Mouse (Mus musculus) limb, embryonic 13.5 days (tissue): ENCODE measurements around the gene Naip6. TPM values are rescaled to one million over a fixed set of nuclear protein-coding genes. Genes with fewer than 3 reads are reported as not detected.
"Not testable (repeated sequence)": the region's sequence is repeated elsewhere in the genome, so short reads cannot be mapped to it uniquely, and the experiment has no call there.

Experiments
- ATAC-seq: fragments of 200-750 bp; cut with Nextera tagmentation; 2 replicates; pipeline ENCODE4 v1.8.0; 2017; ENCODE audit warnings: low read depth, moderate number of reproducible peaks, moderate TSS enrichment; ENCODE audit not compliant: low FRiP score
- H3K27ac ChIP-seq: fragments of 300-500 bp; sonication (generic); 2 replicates; pipeline ENCODE4 v1.5.1; 2015; ENCODE audit warnings: inconsistent platforms, mild to moderate bottlenecking, moderate library complexity
- H3K27me3 ChIP-seq: fragments of 300-500 bp; sonication (generic); 2 replicates; pipeline ENCODE4 v1.6.1; 2015; ENCODE audit warnings: mild to moderate bottlenecking, inconsistent platforms
- H3K36me3 ChIP-seq: fragments of 300-500 bp; sonication (generic); 2 replicates; pipeline ENCODE4 v1.6.1; 2015; ENCODE audit warnings: inconsistent platforms, mild to moderate bottlenecking, moderate library complexity
- H3K4me1 ChIP-seq: fragments of 300-500 bp; sonication (generic); 2 replicates; pipeline ENCODE4 v1.6.1; 2015; ENCODE audit warnings: inconsistent platforms
- H3K4me2 ChIP-seq: fragments of 300-500 bp; sonication (generic); replicated peaks from 2 replicates; pipeline ENCODE4 v1.6.1; 2015; ENCODE audit warnings: inconsistent platforms, mild to moderate bottlenecking, moderate library complexity
- H3K4me3 ChIP-seq: fragments of 300-500 bp; sonication (generic); 2 replicates; pipeline ENCODE4 v1.5.1; 2015; ENCODE audit warnings: moderate library complexity, mild to moderate bottlenecking, inconsistent platforms
- H3K9ac ChIP-seq: fragments of 300-500 bp; sonication (generic); 2 replicates; pipeline ENCODE4 v1.6.1; 2015; ENCODE audit warnings: mild to moderate bottlenecking, inconsistent platforms
- H3K9me3 ChIP-seq: fragments of 300-500 bp; sonication (generic); 2 replicates; pipeline ENCODE4 v1.6.1; 2016; ENCODE audit warnings: inconsistent platforms
- WGBS: fragments of 180-500 bp; shearing (Covaris S2); methylation state at CpG from one replicate; pipeline ENCODE4 v1.1.7; 2015; 5-methylcytosine and 5-hydroxymethylcytosine counted together
- polyA plus RNA-seq: library from polyadenylated mRNA; unstranded; fragments of >200 nt; fragmentation: Nextera tagmentation; extraction: Ambion mirVana; gene quantifications from 2 replicates; pipeline ENCODE4 v1.2.1, GENCODE M21; 2015

Naip6 gene
- 0.09 and 0.10 TPM in 2 replicates for polyA plus RNA-seq

GRCm38 (mm10) chr13:100317256-100317893 is at the start of gene Naip6:
Naip6 (minus strand) TSS chr13:100317674.
- not testable (repeated sequence) for H3K27me3 ChIP-seq, H3K9me3 ChIP-seq, H3K9ac ChIP-seq, H3K4me2 ChIP-seq, H3K4me3 ChIP-seq, ATAC-seq, H3K27ac ChIP-seq, H3K36me3 ChIP-seq, H3K4me1 ChIP-seq
- 79% methylated on average over 6 of the region's 6 CpGs for WGBS

GRCm38 (mm10) chr13:100352315-100352714 is 34.8 kb upstream of the Naip6 start:
- not testable (repeated sequence) for H3K27me3 ChIP-seq, H3K9me3 ChIP-seq, H3K9ac ChIP-seq, H3K4me1 ChIP-seq, H3K4me2 ChIP-seq, H3K36me3 ChIP-seq, H3K27ac ChIP-seq, H3K4me3 ChIP-seq
- WGBS, result 39% methylated on average over 2 of the region's 2 CpGs
- peak; percentile 78 for ATAC-seq

GRCm38 (mm10) chr13:100349510-100350173 is 32.2 kb upstream of the Naip6 start:
- ATAC-seq, H3K4me3 ChIP-seq, H3K9ac ChIP-seq, H3K36me3 ChIP-seq, H3K27me3 ChIP-seq, H3K9me3 ChIP-seq, H3K4me2 ChIP-seq, H3K4me1 ChIP-seq, H3K27ac ChIP-seq: not testable (repeated sequence)
- 64% methylated on average over 1 of the region's 2 CpGs for WGBS

- H3K9ac ChIP-seq, result no peak overlapping the region
- ATAC-seq, result no peak
- H3K4me3 ChIP-seq, result no peak overlapping the region
- no peaks in the 10 kb centered on the region for H3K27me3 ChIP-seq
- no peaks in the 10 kb centered on the region for H3K36me3 ChIP-seq
- H3K27ac ChIP-seq, result no peak overlapping the region
- 72% methylated on average over 2 of the region's 2 CpGs for WGBS
- no peak overlapping the region for H3K4me2 ChIP-seq
- no peaks in the 10 kb centered on the region for H3K9me3 ChIP-seq
- no peaks in the 10 kb centered on the region for H3K4me1 ChIP-seq
These were observed 24.3 kb upstream of the Naip6 start for GRCm38 (mm10) chr13:100341822-100342221.

GRCm38 (mm10) chr13:100331728-100332127 is 14.3 kb upstream of the Naip6 start:
- H3K27ac ChIP-seq, H3K36me3 ChIP-seq, H3K4me1 ChIP-seq, H3K9ac ChIP-seq, H3K4me2 ChIP-seq, ATAC-seq, H3K27me3 ChIP-seq, H3K4me3 ChIP-seq, H3K9me3 ChIP-seq: not testable (repeated sequence)
- 24% methylated on average over 5 of the region's 5 CpGs for WGBS

GRCm38 (mm10) chr13:100328899-100329298 is 11.4 kb upstream of the Naip6 start:
- not testable (repeated sequence) for ATAC-seq, H3K27me3 ChIP-seq, H3K36me3 ChIP-seq, H3K9me3 ChIP-seq, H3K9ac ChIP-seq, H3K4me3 ChIP-seq, H3K4me1 ChIP-seq, H3K27ac ChIP-seq, H3K4me2 ChIP-seq
- WGBS, result 29% methylated on average over 1 of the region's 1 CpGs

GRCm38 (mm10) chr13:100328029-100328428 is 10.6 kb upstream of the Naip6 start:
- not testable (repeated sequence) for H3K4me1 ChIP-seq, H3K9ac ChIP-seq, H3K4me2 ChIP-seq, H3K27ac ChIP-seq, H3K27me3 ChIP-seq, H3K4me3 ChIP-seq, ATAC-seq, H3K36me3 ChIP-seq, H3K9me3 ChIP-seq
- 60% methylated on average over 2 of the region's 2 CpGs for WGBS

- H3K4me2 ChIP-seq, H3K36me3 ChIP-seq, H3K4me1 ChIP-seq, ATAC-seq, H3K9ac ChIP-seq, H3K4me3 ChIP-seq, H3K27ac ChIP-seq, H3K27me3 ChIP-seq, H3K9me3 ChIP-seq: not testable (repeated sequence)
- WGBS, result 90% methylated on average over 3 of the region's 3 CpGs
These were observed 4.9 kb upstream of the Naip6 start for GRCm38 (mm10) chr13:100322266-100322837.

GRCm38 (mm10) chr13:100284611-100285010 is 32.9 kb downstream of the Naip6 start:
- Histone ChIP-seq H3K36me3 (no peaks in the 10 kb centered on the region), H3K4me2 (no peak overlapping the region), H3K9ac (no peak overlapping the region), H3K9me3 (no peaks in the 10 kb centered on the region), H3K27me3 (no peaks in the 10 kb centered on the region), H3K4me3 (no peak overlapping the region), H3K4me1 (no peaks in the 10 kb centered on the region), H3K27ac (no peak overlapping the region)
- WGBS, result 89% methylated on average over 1 of the region's 1 CpGs
- ATAC-seq, result no peak

- not testable (repeated sequence) for ATAC-seq, H3K27me3 ChIP-seq, H3K36me3 ChIP-seq, H3K4me3 ChIP-seq, H3K4me2 ChIP-seq, H3K9ac ChIP-seq, H3K4me1 ChIP-seq, H3K9me3 ChIP-seq, H3K27ac ChIP-seq
- WGBS, result no CpG with 5 or more reads among the region's 1 CpGs
These were observed 45.9 kb downstream of the Naip6 start for GRCm38 (mm10) chr13:100271474-100272132.

GRCm38 (mm10) chr13:100256996-100257395 is 60.5 kb downstream of the Naip6 start:
- not testable (repeated sequence) for H3K9ac ChIP-seq, H3K4me3 ChIP-seq, H3K27me3 ChIP-seq, H3K36me3 ChIP-seq, H3K4me2 ChIP-seq, H3K4me1 ChIP-seq, H3K27ac ChIP-seq, H3K9me3 ChIP-seq, ATAC-seq
- WGBS, result 61% methylated on average over 2 of the region's 2 CpGs

GRCm38 (mm10) chr13:100255925-100256324 is 61.5 kb downstream of the Naip6 start:
- not testable (repeated sequence) for H3K27ac ChIP-seq, ATAC-seq
- 85% methylated on average over 6 of the region's 6 CpGs for WGBS

More at GRCm38 (mm10) chr13:100255925-100256324, 61.5 kb downstream of the Naip6 start:
- H3K9ac ChIP-seq, H3K4me2 ChIP-seq, H3K4me1 ChIP-seq, H3K9me3 ChIP-seq, H3K36me3 ChIP-seq, H3K4me3 ChIP-seq, H3K27me3 ChIP-seq: not testable (repeated sequence)
